Mouse (Mus musculus) embryonic facial prominence, embryonic 12.5 days (tissue): ENCODE results near the gene Itga6. TPM values are rescaled to one million over a fixed set of nuclear protein-coding genes. Genes with fewer than 3 reads are reported as not detected.

Source experiments
- ATAC-seq: fragments of 200-750 bp; cut with Nextera tagmentation; 2 replicates; pipeline ENCODE4 v1.8.0; 2017; ENCODE audit not compliant: insufficient number of reproducible peaks, insufficient read depth, low FRiP score, low TSS enrichment
- H3K27ac ChIP-seq: fragments of 300-500 bp; sonication (generic); 2 replicates; pipeline ENCODE4 v1.5.1; 2016; ENCODE audit warnings: mild to moderate bottlenecking
- H3K27me3 ChIP-seq: fragments of 300-500 bp; sonication (generic); 2 replicates; pipeline ENCODE4 v1.6.1; 2016; ENCODE audit warnings: mild to moderate bottlenecking, moderate library complexity
- H3K36me3 ChIP-seq: fragments of 300-500 bp; sonication (generic); 2 replicates; pipeline ENCODE4 v1.6.1; 2016; ENCODE audit warnings: mild to moderate bottlenecking
- H3K4me1 ChIP-seq: fragments of 300-500 bp; sonication (generic); 2 replicates; pipeline ENCODE4 v1.6.1; 2016
- H3K4me2 ChIP-seq: fragments of 300-500 bp; sonication (generic); replicated peaks from 2 replicates; pipeline ENCODE4 v1.6.1; 2016; ENCODE audit warnings: mild to moderate bottlenecking, moderate library complexity
- H3K4me3 ChIP-seq: fragments of 300-500 bp; sonication (generic); 2 replicates; pipeline ENCODE4 v1.5.1; 2016; ENCODE audit warnings: mild to moderate bottlenecking
- H3K9ac ChIP-seq: fragments of 300-500 bp; sonication (generic); 2 replicates; pipeline ENCODE4 v1.6.1; 2016; ENCODE audit warnings: mild to moderate bottlenecking, moderate library complexity
- H3K9me3 ChIP-seq: fragments of 300-500 bp; sonication (generic); 2 replicates; pipeline ENCODE4 v1.6.1; 2016; ENCODE audit warnings: mild to moderate bottlenecking, moderate library complexity
- WGBS: fragments of 180-500 bp; shearing (Covaris S2); methylation state at CpG from one replicate; pipeline ENCODE4 v1.1.7; 2016; 5-methylcytosine and 5-hydroxymethylcytosine counted together
- polyA plus RNA-seq: library from polyadenylated mRNA; unstranded; fragments of >200 nt; fragmentation: Nextera tagmentation; extraction: Ambion mirVana; gene quantifications from 2 replicates; pipeline ENCODE4 v1.2.1, GENCODE M21; 2016

Gene Itga6
- polyA plus RNA-seq, 1 experiment from 2014 or later, result 43.4 TPM

- Histone ChIP-seq H3K36me3 (no peaks in the 10 kb centered on the region), H3K27ac (no peak overlapping the region), H3K4me1 (no peaks in the 10 kb centered on the region), H3K9me3 (no peaks in the 10 kb centered on the region), H3K4me3 (no peak overlapping the region), H3K9ac (no peak overlapping the region), H3K27me3 (no peaks in the 10 kb centered on the region), H3K4me2 (no peak overlapping the region)
- 52% methylated on average over 1 of the region's 1 CpGs for WGBS
- ATAC-seq, result no peak
Measured at GRCm38 (mm10) chr2:71866565-71866964, 121.1 kb downstream of the Itga6 start.

- H3K27ac ChIP-seq, result no peak overlapping the region
- no peak for ATAC-seq
Measured at GRCm38 (mm10) chr2:71867019-71867418, 121.6 kb downstream of the Itga6 start.

GRCm38 (mm10) chr2:71867480-71867879 lies 122.1 kb downstream of the Itga6 start:
- Histone ChIP-seq H3K36me3 (no peaks in the 10 kb centered on the region), H3K9me3 (no peaks in the 10 kb centered on the region), H3K4me1 (no peaks in the 10 kb centered on the region), H3K27me3 (no peaks in the 10 kb centered on the region), H3K4me2 (no peak overlapping the region), H3K27ac (no peak overlapping the region), H3K4me3 (no peak overlapping the region), H3K9ac (no peak overlapping the region)
- 28% methylated on average over 5 of the region's 5 CpGs for WGBS
- no peak for ATAC-seq

More at GRCm38 (mm10) chr2:71867019-71867418, 121.6 kb downstream of the Itga6 start:
- 78% methylated on average over 3 of the region's 3 CpGs for WGBS
- Histone ChIP-seq H3K27me3 (no peaks in the 10 kb centered on the region), H3K9me3 (no peaks in the 10 kb centered on the region), H3K4me2 (no peak overlapping the region), H3K36me3 (no peaks in the 10 kb centered on the region), H3K4me3 (no peak overlapping the region), H3K4me1 (no peaks in the 10 kb centered on the region), H3K9ac (no peak overlapping the region)

GRCm38 (mm10) chr2:71868256-71868655 lies 122.8 kb downstream of the Itga6 start:
- no peaks in the 10 kb centered on the region for H3K27me3 ChIP-seq
- H3K36me3 ChIP-seq, result no peaks in the 10 kb centered on the region
- no peak overlapping the region for H3K9ac ChIP-seq
- WGBS, result 93% methylated on average over 1 of the region's 1 CpGs
- H3K4me3 ChIP-seq, result no peak overlapping the region
- no peak for ATAC-seq
- H3K4me1 ChIP-seq, result no peaks in the 10 kb centered on the region
- no peaks in the 10 kb centered on the region for H3K9me3 ChIP-seq
- H3K27ac ChIP-seq, result no peak overlapping the region
- H3K4me2 ChIP-seq, result no peak overlapping the region

GRCm38 (mm10) chr2:71872141-71872540 lies 126.7 kb downstream of the Itga6 start:
- no peak for ATAC-seq
- H3K4me3 ChIP-seq, result no peak overlapping the region
- H3K4me2 ChIP-seq, result peak overlapping the region; percentile 75
- H3K27ac ChIP-seq, result no peak overlapping the region
- no peaks in the 10 kb centered on the region for H3K36me3 ChIP-seq
- H3K9me3 ChIP-seq, result no peaks in the 10 kb centered on the region
- H3K27me3 ChIP-seq, result no peaks in the 10 kb centered on the region
- H3K9ac ChIP-seq, result no peak overlapping the region
- peaks cover 8% of the 10 kb centered on the region; the same call in 1 of the 2 replicates for H3K4me1 ChIP-seq
- 85% methylated on average over 10 of the region's 10 CpGs for WGBS

GRCm38 (mm10) chr2:71872801-71873443 lies 127.5 kb downstream of the Itga6 start, which contains the start of gene Pdk1:
Gene Pdk1 (plus strand): TSS chr2:71873224.
- Histone ChIP-seq H3K4me3 (peak within 1 kb of the TSS; percentile 78), H3K4me2 (peak within 1 kb of the TSS; percentile 75), H3K9ac (peak within 1 kb of the TSS; percentile 61), H3K36me3 (no peaks in the 10 kb centered on the region), H3K27ac (peak within 1 kb of the TSS; percentile 88), H3K27me3 (no peaks in the 10 kb centered on the region), H3K4me1 (peaks cover 8% of the 10 kb centered on the region; the same call in 1 of the 2 replicates), H3K9me3 (no peaks in the 10 kb centered on the region)
- WGBS, result under 1% methylated on average over 55 of the region's 55 CpGs
- ATAC-seq, result peak; percentile 93

- Histone ChIP-seq H3K27ac (peak overlapping the region; percentile 88), H3K4me2 (peak overlapping the region; percentile 75), H3K36me3 (no peaks in the 10 kb centered on the region), H3K27me3 (no peaks in the 10 kb centered on the region), H3K4me3 (peak overlapping the region; percentile 78), H3K9me3 (no peaks in the 10 kb centered on the region), H3K4me1 (peaks cover 8% of the 10 kb centered on the region; the same call in 1 of the 2 replicates), H3K9ac (peak overlapping the region; percentile 61)
- 3% methylated on average over 51 of the region's 51 CpGs for WGBS
- peak; percentile 37 for ATAC-seq
Measured at GRCm38 (mm10) chr2:71873474-71874322, 128.3 kb downstream of the Itga6 start.

GRCm38 (mm10) chr2:71874422-71874821 lies 129.0 kb downstream of the Itga6 start:
- H3K9me3 ChIP-seq, result no peaks in the 10 kb centered on the region

GRCm38 (mm10) chr2:71874836-71875235 lies 129.4 kb downstream of the Itga6 start:
- Histone ChIP-seq H3K36me3 (no peaks in the 10 kb centered on the region), H3K27me3 (no peaks in the 10 kb centered on the region), H3K9me3 (no peaks in the 10 kb centered on the region), H3K4me3 (no peak overlapping the region), H3K9ac (no peak overlapping the region), H3K27ac (no peak overlapping the region), H3K4me2 (no peak overlapping the region), H3K4me1 (peaks cover 8% of the 10 kb centered on the region; the same call in 1 of the 2 replicates)
- no peak for ATAC-seq
- WGBS, result 49% methylated on average over 2 of the region's 2 CpGs

More at GRCm38 (mm10) chr2:71874422-71874821, 129.0 kb downstream of the Itga6 start:
- H3K4me2 ChIP-seq, result peak overlapping the region; percentile 75
- peaks cover 8% of the 10 kb centered on the region; the same call in 1 of the 2 replicates for H3K4me1 ChIP-seq
- no peaks in the 10 kb centered on the region for H3K36me3 ChIP-seq
- no peak overlapping the region for H3K27ac ChIP-seq
- WGBS, result 73% methylated on average over 2 of the region's 2 CpGs
- no peak overlapping the region for H3K9ac ChIP-seq
- no peak overlapping the region for H3K4me3 ChIP-seq
- ATAC-seq, result no peak
- no peaks in the 10 kb centered on the region for H3K27me3 ChIP-seq

GRCm38 (mm10) chr2:71877865-71878264 lies 132.4 kb downstream of the Itga6 start:
- no peak overlapping the region for H3K4me2 ChIP-seq
- H3K27ac ChIP-seq, result no peak overlapping the region
- 94% methylated on average over 4 of the region's 4 CpGs for WGBS
- no peak for ATAC-seq
- peaks cover 8% of the 10 kb centered on the region; the same call in 1 of the 2 replicates for H3K4me1 ChIP-seq
- no peaks in the 10 kb centered on the region for H3K9me3 ChIP-seq
- H3K27me3 ChIP-seq, result no peaks in the 10 kb centered on the region
- H3K4me3 ChIP-seq, result no peak overlapping the region
- no peak overlapping the region for H3K9ac ChIP-seq
- peaks cover 11% of the 10 kb centered on the region; the same call in 1 of the 2 replicates for H3K36me3 ChIP-seq

- H3K27me3 ChIP-seq, result no peaks in the 10 kb centered on the region
- 87% methylated on average over 2 of the region's 2 CpGs for WGBS
- H3K4me3 ChIP-seq, result no peak overlapping the region
- H3K36me3 ChIP-seq, result peaks cover 11% of the 10 kb centered on the region; the same call in 1 of the 2 replicates
- peaks cover 8% of the 10 kb centered on the region; the same call in 1 of the 2 replicates for H3K4me1 ChIP-seq
- H3K27ac ChIP-seq, result no peak overlapping the region
- ATAC-seq, result no peak
- H3K9me3 ChIP-seq, result no peaks in the 10 kb centered on the region
- H3K9ac ChIP-seq, result no peak overlapping the region
- no peak overlapping the region for H3K4me2 ChIP-seq
Measured at GRCm38 (mm10) chr2:71878441-71878840, 133.0 kb downstream of the Itga6 start.
